10 mouse cellular contexts compared by ENCODE assay signal in genomic region chr10:25681243-25681642, GRCm38 (mm10).
DNase-seq lines count a peak whose midpoint lies in the region; ATAC-seq and TF ChIP-seq lines count a peak whose summit lies in the region.
"Had no signal": no experiment of that assay in that cellular context is flagged by ENCODE, and none has a peak within 500 bp of the region (broad histone marks: within the 10 kb centered on the region; RNA-seq: fewer than 3 reads in every experiment).

No protein-coding gene starts in this region.

- H3K4me1 ChIP-seq in forebrain, postnatal 0 days (ENCODE audit: insufficient read depth): 0 out of 2 replicates have a peak, but pooled peaks cover 4% of the 10 kb centered on the region
- H3K4me1 ChIP-seq in kidney, adult 2 months (ENCODE audit: control insufficient read depth, insufficient read depth, low read length): no peaks in the 10 kb centered on the region
- no peaks in the 10 kb centered on the region for H3K4me1 ChIP-seq in limb, embryonic 10.5 days
- H3K4me1 ChIP-seq in neural tube, embryonic 12.5 days: no peaks in the 10 kb centered on the region
- H3K4me1 ChIP-seq: embryonic facial prominence, embryonic 15.5 days; megakaryocyte, embryonic 14.5 days had no signal

- no peak overlapping the region for H3K4me3 ChIP-seq in forebrain, postnatal 0 days (ENCODE audit: low read depth, low read length)
- H3K4me3 ChIP-seq in kidney, adult 2 months (ENCODE audit: insufficient read depth, low read depth, low read length): no peak overlapping the region
- H3K4me3 ChIP-seq in limb, embryonic 10.5 days: no peak overlapping the region
- H3K4me3 ChIP-seq in neural tube, embryonic 12.5 days: no peak overlapping the region
- H3K4me3 ChIP-seq: embryonic facial prominence, embryonic 15.5 days; megakaryocyte, embryonic 14.5 days had no signal

- TF ChIP-seq POLR2A in kidney, adult 2 months (IDR thresholded peaks at IDR 0.05; ENCODE audit: low read depth, low read length): no peak

- peak; percentile 84 for TF ChIP-seq CTCF in forebrain, postnatal 0 days (IDR thresholded peaks at IDR 0.05; ENCODE audit: low read depth)
- TF ChIP-seq CTCF in kidney, adult 2 months (conservative IDR thresholded peaks at IDR 0.05; ENCODE audit: insufficient read depth, insufficient read length, low read depth, low read length): peak; percentile 65

- ATAC-seq in forebrain, postnatal 0 days: peak; percentile 60; the same call in 1 of the 2 replicates
- ATAC-seq in neural tube, embryonic 12.5 days (ENCODE audit: low FRiP score, low read depth): peak; percentile 50; the same call in 1 of the 2 replicates
- ATAC-seq in erythroblast, adult 5-6 weeks (replicated peaks; ENCODE audit: low FRiP score, poor library complexity, severe bottlenecking): no peak

- WGBS in forebrain, postnatal 0 days: 6% methylated on average over 6 of the region's 6 CpGs
- WGBS in kidney, adult 2 months: 13% methylated on average over 6 of the region's 6 CpGs
- WGBS in limb, embryonic 10.5 days: 28% methylated on average over 6 of the region's 6 CpGs
- 23% methylated on average over 6 of the region's 6 CpGs for WGBS in neural tube, embryonic 12.5 days

- H3K9me3 ChIP-seq in forebrain, postnatal 0 days (ENCODE audit: low read length): no peaks in the 10 kb centered on the region
- no peaks in the 10 kb centered on the region for H3K9me3 ChIP-seq in limb, embryonic 10.5 days (replicated peaks)
- no peaks in the 10 kb centered on the region for H3K9me3 ChIP-seq in neural tube, embryonic 12.5 days
- H3K9me3 ChIP-seq: embryonic facial prominence, embryonic 15.5 days; megakaryocyte, embryonic 14.5 days had no signal

- H3K9ac ChIP-seq in forebrain, postnatal 0 days: no peak overlapping the region
- H3K9ac ChIP-seq in neural tube, embryonic 12.5 days: no peak overlapping the region
- H3K9ac ChIP-seq: embryonic facial prominence, embryonic 15.5 days had no signal

- no peak overlapping the region for H3K27ac ChIP-seq in forebrain, postnatal 0 days (ENCODE audit: low read depth, low read length)
- H3K27ac ChIP-seq in kidney, adult 2 months (ENCODE audit: insufficient read depth, low read depth, low read length): no peak overlapping the region
- H3K27ac ChIP-seq in limb, embryonic 10.5 days: no peak overlapping the region
- no peak overlapping the region for H3K27ac ChIP-seq in neural tube, embryonic 12.5 days
- H3K27ac ChIP-seq: embryonic facial prominence, embryonic 15.5 days had no signal

- peak; percentile 51 for DNase-seq in urinary bladder, postnatal 25 days (ENCODE audit: low spot score)
- no peak for DNase-seq in urinary bladder, postnatal 10 days (ENCODE audit: low spot score)
- DNase-seq in cerebellum, adult 18-20 months: peak; percentile 24 to 35
- peak; percentile 88 for DNase-seq in forebrain, postnatal 0 days
- peak; percentile 38 for DNase-seq in kidney, adult 2 months
- DNase-seq in limb, embryonic 10.5 days (ENCODE audit: low spot score): peak; percentile 75

- no peak overlapping the region for H3K4me2 ChIP-seq in forebrain, postnatal 0 days (ENCODE audit: low read depth)
- H3K4me2 ChIP-seq in neural tube, embryonic 12.5 days (replicated peaks): no peak overlapping the region
- H3K4me2 ChIP-seq: embryonic facial prominence, embryonic 15.5 days had no signal

- H3K27me3 ChIP-seq in forebrain, postnatal 0 days (ENCODE audit: insufficient read depth, low read length): no peaks in the 10 kb centered on the region
- no peaks in the 10 kb centered on the region for H3K27me3 ChIP-seq in kidney, adult 2 months (replicated peaks; ENCODE audit: control insufficient read depth, insufficient read depth, low read length)
- H3K27me3 ChIP-seq in limb, embryonic 10.5 days (ENCODE audit: low read depth, poor library complexity, severe bottlenecking): no peaks in the 10 kb centered on the region
- no peaks in the 10 kb centered on the region for H3K27me3 ChIP-seq in neural tube, embryonic 12.5 days (replicated peaks)
- H3K27me3 ChIP-seq: embryonic facial prominence, embryonic 15.5 days; megakaryocyte, embryonic 14.5 days had no signal

- no peaks in the 10 kb centered on the region for H3K36me3 ChIP-seq in forebrain, postnatal 0 days (ENCODE audit: insufficient read depth)
- no peaks in the 10 kb centered on the region for H3K36me3 ChIP-seq in kidney, adult 2 months (ENCODE audit: control insufficient read depth, insufficient read depth, low read length)
- H3K36me3 ChIP-seq in limb, embryonic 10.5 days: no peaks in the 10 kb centered on the region
- no peaks in the 10 kb centered on the region for H3K36me3 ChIP-seq in neural tube, embryonic 12.5 days
- H3K36me3 ChIP-seq: embryonic facial prominence, embryonic 15.5 days had no signal
